Mouse (Mus musculus) T-helper 1 cell (primary cell): ENCODE data around the gene Cntnap2.
"Not testable (repeated sequence)": the region's sequence is repeated elsewhere in the genome, so short reads cannot be mapped to it uniquely, and the experiment has no call there.

Experiments used
- in situ Hi-C: fragments of 300-600 bp; cut with MboI, MseI; formaldehyde crosslinking; loops from one replicate; pipeline ENCODE4 v1.15.1; 2025; ENCODE audit warnings: high pct_unique_total_duplicates

Gene Cntnap2

DNA sequence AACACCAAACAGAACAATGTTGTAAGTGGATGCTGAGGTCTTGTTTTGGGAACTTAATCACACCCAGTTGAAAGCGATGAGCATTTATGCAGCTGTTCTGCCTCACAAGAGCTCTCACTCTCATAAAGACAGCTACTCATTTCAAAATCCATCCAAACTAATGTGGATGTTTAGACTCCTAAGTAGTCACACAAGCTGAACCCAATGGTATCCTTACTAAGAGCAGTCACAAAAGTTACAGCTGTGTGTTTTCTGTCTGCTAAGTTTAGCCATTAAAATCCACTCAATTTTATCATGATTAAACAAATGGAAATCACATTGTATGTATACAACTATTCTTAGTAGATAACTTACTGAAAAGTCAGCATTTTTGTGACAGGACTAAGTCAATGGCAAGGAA lies 1173.7 kb downstream of the Cntnap2 start:
- in situ Hi-C loops = no loop called here

- in situ Hi-C loops = no loop called here
Observed at GRCm38 (mm10) chr6:46240349-46240748, 1181.2 kb downstream of the Cntnap2 start.

GRCm38 (mm10) chr6:46263171-46263570 lies 1204.0 kb downstream of the Cntnap2 start:
- in situ Hi-C loops = no loop called here

DNA sequence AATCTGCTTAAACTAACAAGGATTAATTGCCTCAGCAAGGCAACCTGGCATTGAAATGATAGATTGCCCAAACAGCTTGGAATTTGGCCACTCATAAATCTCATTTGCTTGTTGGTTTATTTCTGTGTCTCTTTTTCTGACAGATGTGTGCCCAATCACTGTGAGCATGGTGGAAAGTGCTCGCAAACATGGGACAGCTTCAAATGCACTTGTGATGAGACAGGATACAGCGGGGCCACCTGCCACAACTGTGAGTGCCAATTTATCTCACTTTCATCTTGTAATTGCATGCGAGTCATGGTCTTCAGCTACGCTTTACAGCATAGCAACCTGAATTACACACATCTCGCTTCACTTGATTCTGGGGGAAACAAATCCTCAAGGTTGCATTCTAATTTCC lies 1287.8 kb downstream of the Cntnap2 start:
- in situ Hi-C loops = no loop called here

GRCm38 (mm10) chr6:46361091-46361490 lies 1301.9 kb downstream of the Cntnap2 start:
- in situ Hi-C loops = no loop called here

- in situ Hi-C loops = no loop called here
Observed at GRCm38 (mm10) chr6:46362156-46362555, 1303.0 kb downstream of the Cntnap2 start.

- in situ Hi-C loops = no loop called here
Observed at GRCm38 (mm10) chr6:46398725-46399589, 1339.8 kb downstream of the Cntnap2 start.

DNA sequence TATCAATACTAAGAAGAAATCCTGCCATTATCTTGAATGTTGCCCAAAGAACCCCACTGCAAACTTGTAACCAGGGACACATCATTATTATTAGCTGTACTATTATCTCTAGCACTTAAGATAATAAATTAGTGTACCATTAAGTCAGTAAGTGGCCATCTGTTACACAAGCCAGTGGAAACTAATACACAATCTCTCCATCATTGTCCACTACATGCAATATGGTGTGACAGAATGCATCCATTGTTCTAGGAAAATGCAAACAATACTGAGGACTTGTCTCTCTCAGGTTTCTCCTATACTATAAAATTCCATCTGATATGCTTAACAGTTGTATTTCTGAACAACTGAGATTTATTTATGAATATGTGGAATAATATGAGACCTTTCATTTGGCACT lies 1355.0 kb downstream of the Cntnap2 start:
- in situ Hi-C loops = loop anchor here (5.0 kb wide), 1 partner anchor 42 kb away; no protein-coding TSS in a partner anchor

DNA sequence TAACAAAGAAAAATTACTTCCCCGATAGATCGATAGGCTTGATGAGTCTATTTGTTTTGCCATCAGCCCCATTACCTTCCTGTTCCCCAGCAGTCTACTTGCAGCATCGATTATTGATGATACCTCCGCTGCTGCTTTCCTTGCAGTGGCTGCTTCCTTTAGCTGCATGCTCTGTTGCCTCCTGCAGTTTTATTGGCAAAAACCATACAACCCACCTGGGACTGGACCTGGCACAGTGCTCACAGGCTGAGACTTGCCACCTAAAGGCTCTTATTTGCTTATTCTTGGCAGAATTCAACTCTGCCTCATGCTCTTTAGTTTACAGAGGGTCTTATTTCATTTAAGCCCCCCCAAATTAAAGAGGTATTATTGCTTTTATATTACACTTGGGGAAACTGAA lies 1355.4 kb downstream of the Cntnap2 start:
- in situ Hi-C loops = loop anchor here (5.0 kb wide), 1 partner anchor 42 kb away; no protein-coding TSS in a partner anchor

GRCm38 (mm10) chr6:46419827-46420226 lies 1360.7 kb downstream of the Cntnap2 start:
- in situ Hi-C loops = no loop called here

GRCm38 (mm10) chr6:46420349-46420748 lies 1361.2 kb downstream of the Cntnap2 start:
- in situ Hi-C loops = no loop called here

- in situ Hi-C loops = no loop called here
Observed at GRCm38 (mm10) chr6:46428231-46428630, 1369.1 kb downstream of the Cntnap2 start.

- in situ Hi-C loops = no loop called here
Observed at GRCm38 (mm10) chr6:46450917-46451638, 1391.9 kb downstream of the Cntnap2 start.

GRCm38 (mm10) chr6:46472683-46473082 lies 1413.5 kb downstream of the Cntnap2 start:
- in situ Hi-C loops = no loop called here

- in situ Hi-C loops = no loop called here
Observed at GRCm38 (mm10) chr6:46484392-46484791, 1425.2 kb downstream of the Cntnap2 start.

DNA sequence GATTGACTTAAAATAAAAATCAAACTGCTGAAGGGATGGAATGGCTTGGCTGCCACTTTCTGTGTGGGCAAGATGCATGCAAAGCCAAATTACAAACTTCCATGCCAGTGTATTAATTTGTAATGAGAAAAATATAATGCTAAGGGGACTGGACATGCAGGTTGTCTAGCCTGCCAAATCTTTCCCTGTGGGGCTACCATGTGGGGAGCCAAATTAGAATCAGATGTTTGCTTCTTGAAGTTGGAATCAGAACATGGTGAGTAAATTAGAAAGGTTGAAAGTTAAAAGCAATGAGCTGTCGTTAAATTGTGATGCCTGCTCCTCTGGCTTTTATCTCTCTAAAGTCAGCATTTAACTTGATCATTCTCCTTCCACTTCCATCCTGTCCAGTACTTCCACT lies 1443.6 kb downstream of the Cntnap2 start:
- in situ Hi-C loops = loop anchor here (5.0 kb wide), 1 partner anchor 55 kb away; no protein-coding TSS in a partner anchor

DNA sequence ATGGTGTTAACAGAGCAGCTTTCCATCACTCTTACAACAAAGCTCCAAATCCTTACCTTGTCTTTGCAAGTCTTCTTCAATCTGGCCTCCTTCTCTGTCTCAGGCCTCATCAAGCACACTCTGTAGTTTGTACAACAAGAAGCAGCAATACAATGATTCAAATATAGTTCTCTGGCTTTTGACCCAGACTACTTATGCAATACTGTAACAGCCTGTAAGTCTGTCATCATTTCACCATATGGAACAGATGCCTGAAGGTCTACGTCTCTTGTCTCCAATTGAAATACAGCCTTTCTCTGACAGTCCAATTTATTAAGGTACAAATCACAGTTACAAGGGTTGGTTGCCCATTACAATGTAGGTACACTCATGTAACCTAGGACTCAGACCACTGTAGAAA lies 1453.7 kb downstream of the Cntnap2 start:
- in situ Hi-C loops = no loop called here

- in situ Hi-C loops = not testable (repeated sequence)
Observed at GRCm38 (mm10) chr6:46537586-46537985, 1478.4 kb downstream of the Cntnap2 start.

GRCm38 (mm10) chr6:46563470-46563869 lies 1504.3 kb downstream of the Cntnap2 start:
- in situ Hi-C loops = no loop called here

DNA sequence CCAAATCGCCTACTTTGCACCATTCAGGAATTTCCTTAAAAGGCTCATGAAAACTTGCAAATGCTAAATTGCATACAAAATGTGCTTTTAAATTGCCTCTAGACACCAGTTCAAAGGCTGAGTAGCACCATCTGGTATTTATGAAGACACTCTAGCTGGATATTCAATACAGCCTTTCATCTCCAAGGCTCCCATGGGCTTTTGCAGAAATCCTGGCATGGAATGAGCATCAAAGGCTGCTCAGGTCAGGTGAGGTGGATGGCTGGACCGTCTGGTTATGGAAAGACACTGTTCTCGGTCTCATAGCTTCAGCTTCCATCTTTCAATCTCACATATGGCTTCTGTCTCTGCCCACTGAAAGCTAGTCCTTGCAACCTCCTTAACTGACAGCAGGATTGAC lies 1515.9 kb downstream of the Cntnap2 start:
- in situ Hi-C loops = no loop called here

DNA sequence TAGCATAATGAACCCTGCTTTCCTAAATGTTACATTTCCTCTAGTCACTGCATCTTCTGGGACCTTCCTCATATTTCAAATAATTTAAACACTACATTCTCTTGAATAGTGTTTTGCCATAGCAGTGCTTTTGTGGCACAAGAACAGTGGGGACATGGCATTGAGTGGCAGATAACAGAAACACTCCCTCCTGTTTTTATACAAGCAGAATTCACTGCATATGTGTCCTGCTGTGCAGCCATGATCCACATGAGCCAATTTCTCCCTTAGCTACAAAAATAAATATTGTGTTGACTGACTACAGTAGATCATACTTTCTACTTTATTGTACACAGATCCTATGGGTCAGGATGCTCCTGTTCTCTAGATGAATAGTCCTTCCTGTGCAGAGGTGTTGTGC lies 1553.2 kb downstream of the Cntnap2 start:
- in situ Hi-C loops = no loop called here

- in situ Hi-C loops = no loop called here
Observed at GRCm38 (mm10) chr6:46612872-46613271, 1553.7 kb downstream of the Cntnap2 start.

DNA sequence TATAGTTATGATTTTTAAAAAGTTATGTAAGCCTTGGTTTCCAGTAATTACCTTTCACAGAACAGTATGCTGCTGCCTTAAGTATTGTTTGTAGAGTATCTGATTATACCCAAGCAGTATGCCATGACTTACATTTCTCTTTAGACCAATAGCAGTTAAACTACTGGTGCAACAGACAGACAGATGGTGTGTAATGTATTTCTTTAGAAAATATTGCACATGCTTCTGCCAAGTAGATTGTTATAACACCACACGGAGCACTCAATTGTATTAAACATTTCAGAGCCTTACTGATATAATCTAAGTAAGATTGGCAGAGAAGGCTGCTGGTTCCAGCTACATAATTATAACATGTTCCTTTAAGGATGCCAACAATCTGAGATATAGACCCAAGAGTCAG lies 1609.9 kb downstream of the Cntnap2 start:
- in situ Hi-C loops = no loop called here
